Mouse (Mus musculus): Measurements from ENCODE around the gene Bloc1s3. TPM values are rescaled to one million over a fixed set of nuclear protein-coding genes. Genes with fewer than 3 reads are reported as not detected.
"Not testable (repeated sequence)": the region's sequence is repeated elsewhere in the genome, so short reads cannot be mapped to it uniquely, and the experiment has no call there.

Gene Bloc1s3
- total RNA-seq, 2 experiments from 2014 or later = 1.5 to 3.5 TPM

DNA sequence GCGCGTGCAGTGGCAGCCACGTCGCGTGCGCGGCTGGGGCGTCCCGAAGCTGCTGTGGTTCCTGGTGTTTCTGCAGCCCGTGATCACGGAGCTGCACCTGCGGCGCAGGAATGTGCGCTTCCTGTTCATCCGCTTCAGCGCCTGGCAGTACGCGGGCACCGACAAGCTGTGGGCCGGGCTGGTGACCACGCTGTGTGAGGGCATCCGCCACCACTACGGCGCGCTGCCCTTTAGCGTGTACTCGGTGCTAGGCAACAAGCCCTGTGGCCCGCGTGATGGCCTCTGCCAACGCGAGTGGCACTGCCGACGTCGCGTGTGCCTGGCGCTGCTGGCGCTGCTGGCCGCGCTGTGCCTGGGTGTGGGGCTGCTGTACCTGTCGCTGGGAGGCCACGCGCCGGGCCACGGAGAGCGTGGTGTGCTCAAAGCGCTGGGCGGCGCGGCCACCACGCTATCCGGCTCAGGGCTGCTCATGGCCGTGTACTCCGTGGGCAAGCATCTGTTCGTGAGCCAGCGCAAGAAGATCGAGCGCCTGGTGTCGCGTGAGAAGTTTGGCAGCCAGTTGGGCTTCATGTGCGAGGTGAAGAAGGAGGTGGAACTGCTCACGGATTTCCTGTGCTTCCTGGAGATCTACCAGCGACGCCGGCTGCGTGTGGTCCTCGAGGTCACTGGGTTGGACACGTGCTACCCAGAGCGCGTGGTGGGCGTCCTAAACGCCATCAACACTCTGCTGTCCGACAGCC lies 15.0 kb upstream of the Bloc1s3 start:
- ATAC-seq (replicated peaks; ENCODE audit: low FRiP score, poor library complexity, severe bottlenecking) = no peak

DNA sequence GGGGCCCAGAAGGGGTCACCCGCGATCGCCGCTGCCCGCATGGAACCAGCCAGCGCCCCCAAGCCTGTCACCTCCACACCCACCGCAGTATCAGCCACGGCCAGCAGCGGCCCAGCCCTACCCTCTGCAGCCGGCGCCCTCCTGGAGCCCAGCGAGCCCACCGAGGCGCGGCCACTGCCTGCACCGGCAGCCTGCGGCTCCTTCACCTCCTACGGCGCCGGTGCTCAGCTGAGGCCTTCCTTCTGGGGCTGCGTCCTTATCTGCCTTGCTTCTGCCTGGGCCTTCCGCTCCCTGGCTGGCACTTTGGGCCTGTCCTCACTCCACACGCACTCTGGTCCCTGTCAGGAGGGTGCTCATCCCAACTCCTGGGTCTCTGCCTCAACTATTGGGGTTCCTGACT lies 11.9 kb upstream of the Bloc1s3 start:
- no peak for ATAC-seq (replicated peaks; ENCODE audit: low FRiP score, poor library complexity, severe bottlenecking)

DNA sequence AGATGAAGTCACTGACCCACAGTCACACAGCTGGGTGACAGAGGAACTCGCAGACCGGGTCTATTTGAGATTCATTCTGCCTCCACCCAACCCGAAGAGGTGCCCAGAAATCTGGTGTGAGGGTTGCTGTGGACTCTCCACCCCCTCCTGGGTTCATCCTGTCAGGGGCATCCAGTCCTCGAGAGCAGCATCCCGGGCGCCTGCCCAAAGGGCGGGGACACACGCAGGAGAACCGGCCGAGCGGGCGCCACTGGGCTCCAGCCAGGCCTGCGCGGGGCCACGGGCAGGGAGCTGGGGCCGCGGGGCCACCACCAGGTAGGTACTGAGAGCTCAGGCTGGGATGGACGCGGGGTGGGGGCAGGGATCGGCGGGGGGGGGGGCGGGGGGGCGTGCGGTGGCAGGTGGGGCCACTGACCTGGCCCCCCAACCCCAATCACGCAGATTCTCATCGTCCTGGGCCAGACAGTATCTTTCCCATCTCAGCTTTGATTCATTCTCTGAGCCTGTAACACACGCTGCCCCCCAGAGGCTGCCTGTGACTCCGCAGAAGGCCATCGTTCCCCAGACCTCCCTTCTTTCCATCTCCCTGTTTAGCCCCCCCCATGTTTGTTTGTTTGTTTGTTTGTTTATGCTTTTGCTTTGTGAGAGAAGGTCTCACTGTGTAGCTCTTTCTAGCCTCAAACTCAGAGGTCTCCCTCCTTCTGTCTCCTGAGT lies 9.6 kb upstream of the Bloc1s3 start, which contains the start of gene Nkpd1:
Gene Nkpd1 (plus strand): TSS at position 187 of the 714 bp plus-strand sequence.
- ATAC-seq (replicated peaks; ENCODE audit: low FRiP score, poor library complexity, severe bottlenecking) = no peak

DNA sequence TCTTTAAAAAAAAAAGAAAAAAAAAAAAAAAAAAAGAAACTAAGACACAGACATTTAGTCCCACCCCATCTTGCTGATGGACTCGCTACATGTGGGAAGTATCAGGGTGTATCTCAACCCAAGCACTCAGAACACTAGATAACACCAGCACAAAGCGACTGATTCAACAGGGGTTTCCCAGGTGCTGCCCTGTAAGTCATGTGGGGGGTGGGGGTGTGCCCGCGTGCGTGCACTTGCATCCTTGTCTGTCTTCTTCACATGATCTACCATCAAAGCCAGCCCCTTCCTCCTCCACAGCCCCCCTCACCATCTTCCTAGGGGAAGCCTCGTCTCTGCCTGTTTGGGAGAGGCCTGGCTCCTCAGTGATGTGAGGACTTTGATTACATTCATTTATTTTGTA lies 4.2 kb upstream of the Bloc1s3 start:
- no peak for ATAC-seq (replicated peaks; ENCODE audit: low FRiP score, poor library complexity, severe bottlenecking)

DNA sequence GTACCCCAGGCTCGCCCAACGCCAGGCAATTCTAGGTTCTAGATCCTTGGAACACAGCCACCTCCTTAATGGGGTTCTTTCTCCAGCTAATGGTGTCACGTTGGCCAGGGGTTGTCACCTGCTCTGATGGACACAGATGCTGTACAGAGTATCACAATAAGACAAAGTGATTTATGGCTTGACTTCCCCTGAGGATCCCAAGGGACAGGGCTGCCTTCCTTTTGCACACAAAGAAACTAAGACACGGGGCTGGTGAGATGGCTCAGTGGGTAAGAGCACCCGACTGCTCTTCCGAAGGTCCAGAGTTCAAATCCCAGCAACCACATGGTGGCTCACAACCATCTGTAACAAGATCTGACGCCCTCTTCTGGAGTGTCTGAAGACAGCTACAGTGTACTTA lies 3.8 kb upstream of the Bloc1s3 start:
- not testable (repeated sequence) for ATAC-seq (replicated peaks; ENCODE audit: low FRiP score, poor library complexity, severe bottlenecking)

DNA sequence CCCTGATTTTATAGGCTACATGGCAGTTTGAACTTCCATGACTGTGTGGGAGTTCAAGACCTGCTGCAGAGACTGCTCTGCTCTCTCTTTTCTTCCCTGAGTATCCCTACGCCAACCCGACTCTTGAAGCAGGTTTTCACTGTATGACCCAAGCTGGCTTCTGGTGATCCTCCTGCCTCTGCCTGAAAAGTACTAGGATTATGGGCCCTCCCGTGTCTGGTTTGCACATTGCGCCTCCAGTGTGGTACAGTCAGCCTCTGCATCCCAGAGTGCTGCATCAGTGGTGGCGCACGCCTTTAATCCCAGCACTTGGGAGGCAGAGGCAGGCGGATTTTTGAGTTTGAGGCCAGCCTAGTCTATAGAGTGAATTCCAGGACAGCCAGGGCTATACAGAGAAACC lies 1.6 kb upstream of the Bloc1s3 start:
- ATAC-seq (replicated peaks; ENCODE audit: low FRiP score, poor library complexity, severe bottlenecking) = no peak

DNA sequence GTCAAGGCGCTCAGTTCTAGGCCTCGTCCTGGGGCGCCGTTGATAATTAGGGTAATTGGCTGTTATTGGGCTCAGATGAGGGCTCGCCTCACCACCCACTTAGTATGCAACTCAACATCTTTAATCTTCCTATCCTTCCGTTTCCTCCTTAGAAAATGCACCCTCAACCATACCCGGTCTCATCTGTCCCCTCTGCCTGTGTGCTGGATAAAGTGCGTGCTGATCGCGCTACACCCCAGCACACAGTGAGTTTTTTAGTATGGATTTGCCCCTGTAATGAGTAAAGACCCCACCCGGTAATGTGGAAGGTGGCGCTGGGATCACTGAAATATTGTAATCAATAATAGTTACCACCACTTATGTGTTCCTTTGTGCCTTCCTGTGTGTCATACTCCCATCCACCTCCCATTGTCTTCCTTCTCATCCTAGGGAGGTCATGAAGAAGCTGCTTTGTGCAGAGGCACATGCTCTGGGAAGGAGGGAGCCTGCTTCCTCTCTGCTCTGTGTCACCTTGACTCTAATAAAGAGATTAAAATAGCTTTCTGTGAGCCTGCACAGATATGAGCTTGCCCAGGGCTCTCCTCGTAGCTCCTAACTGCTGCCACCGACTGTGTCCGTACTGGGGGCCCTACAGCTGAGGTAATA lies 879 bp upstream of the Bloc1s3 start:
- peak; percentile 31 for ATAC-seq (replicated peaks; ENCODE audit: low FRiP score, poor library complexity, severe bottlenecking)

DNA sequence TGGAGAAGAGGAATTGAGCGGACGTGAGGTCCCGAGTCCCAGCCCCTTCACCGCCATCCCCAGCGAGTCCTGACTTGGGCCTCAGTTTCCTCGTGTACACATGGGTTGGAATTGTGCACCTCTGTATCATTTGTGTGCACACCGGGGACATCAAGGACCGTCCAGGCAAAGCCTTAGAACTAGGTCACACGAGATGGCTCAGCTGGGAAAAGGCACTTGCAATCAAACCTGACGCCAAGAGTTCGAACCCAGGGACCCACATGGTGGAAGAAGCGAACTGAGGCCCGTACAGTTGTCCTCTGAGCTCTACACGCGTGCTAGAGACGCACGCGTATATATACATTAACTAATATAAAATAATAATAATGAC lies 570 bp downstream of the Bloc1s3 start:
- ATAC-seq (replicated peaks; ENCODE audit: low FRiP score, poor library complexity, severe bottlenecking) = no peak

DNA sequence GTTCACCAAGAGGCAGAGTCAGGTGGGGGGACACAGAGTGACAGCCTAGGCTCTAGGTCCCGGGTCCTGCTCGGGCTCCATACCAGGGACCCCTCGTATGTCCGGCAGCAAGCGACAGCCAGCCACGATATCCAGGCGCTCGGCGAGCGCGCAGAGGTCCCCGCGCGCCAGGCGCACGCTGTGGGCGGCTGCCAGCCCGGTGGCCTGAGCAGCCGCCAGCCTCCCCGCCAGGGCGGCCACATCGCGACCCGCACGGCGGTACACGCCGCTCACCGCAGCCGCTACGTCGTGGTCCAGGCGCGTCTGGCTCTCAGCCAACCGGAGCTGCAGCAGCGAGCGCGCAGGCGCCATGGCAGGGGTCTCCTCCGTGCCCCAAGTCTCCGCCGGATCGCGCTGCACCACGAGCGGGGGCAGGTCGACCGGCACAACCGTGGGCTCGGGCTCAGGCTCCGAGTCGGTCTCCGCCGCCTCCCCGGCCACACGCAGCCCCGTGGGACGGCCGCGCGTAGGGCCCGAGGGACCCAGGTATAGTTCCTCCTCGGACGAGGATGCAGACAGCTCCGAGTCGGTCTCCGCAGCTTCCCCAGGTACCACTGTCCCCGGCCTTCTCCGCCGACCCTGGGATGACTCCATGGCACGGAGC lies 1.1 kb downstream of the Bloc1s3 start:
- no peak for ATAC-seq (replicated peaks; ENCODE audit: low FRiP score, poor library complexity, severe bottlenecking)

DNA sequence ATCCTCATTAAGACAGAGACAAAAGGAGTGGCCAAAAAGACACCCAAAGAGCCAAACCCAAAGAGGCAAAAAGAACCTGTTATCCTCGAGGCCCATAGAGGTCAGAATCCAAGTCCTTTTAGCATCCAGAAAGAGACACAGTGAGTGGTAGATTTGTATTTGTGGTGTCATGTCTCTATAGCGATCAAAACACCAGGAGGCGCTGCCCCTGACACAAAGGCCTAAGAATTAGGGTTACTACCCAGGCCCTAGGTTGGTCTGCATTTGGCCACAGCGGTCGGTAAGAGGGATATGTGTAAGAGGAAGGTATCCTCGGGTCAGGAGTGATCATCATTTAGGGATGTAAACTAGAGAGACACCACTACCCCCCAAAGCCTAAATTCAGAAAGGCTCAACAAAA lies 1.8 kb downstream of the Bloc1s3 start:
- no peak for ATAC-seq (replicated peaks; ENCODE audit: low FRiP score, poor library complexity, severe bottlenecking)

DNA sequence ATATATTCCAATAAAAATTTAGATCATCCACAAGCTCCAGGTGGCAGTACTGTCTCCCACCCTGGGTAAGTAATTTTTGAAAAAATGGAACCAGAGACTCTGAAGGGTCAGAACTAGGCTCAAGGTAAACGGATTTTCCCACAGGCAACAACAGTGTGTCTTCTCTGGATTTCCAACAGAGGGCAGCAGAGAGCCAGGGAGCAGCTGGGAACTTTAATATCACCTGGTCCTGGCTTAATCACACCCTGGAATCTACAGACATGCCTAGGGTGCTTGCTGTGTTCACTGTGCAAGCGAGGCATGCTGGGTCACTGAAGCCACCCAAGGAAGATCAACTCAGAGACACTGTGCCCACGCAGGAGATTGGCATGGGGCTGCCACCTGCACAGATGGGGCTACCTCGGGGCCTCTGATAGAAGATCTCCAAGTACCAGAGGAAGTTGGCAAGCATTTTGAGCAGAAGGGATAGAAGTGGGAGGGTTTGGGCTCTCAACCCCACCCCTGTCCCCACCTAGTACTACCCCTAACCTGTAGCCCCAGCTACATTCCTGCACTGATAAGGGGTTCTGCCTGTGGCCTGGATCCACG lies 4.6 kb downstream of the Bloc1s3 start:
- ATAC-seq (replicated peaks; ENCODE audit: low FRiP score, poor library complexity, severe bottlenecking) = 0 out of 2 replicates have a peak, but pooled peaks have one; percentile 35

DNA sequence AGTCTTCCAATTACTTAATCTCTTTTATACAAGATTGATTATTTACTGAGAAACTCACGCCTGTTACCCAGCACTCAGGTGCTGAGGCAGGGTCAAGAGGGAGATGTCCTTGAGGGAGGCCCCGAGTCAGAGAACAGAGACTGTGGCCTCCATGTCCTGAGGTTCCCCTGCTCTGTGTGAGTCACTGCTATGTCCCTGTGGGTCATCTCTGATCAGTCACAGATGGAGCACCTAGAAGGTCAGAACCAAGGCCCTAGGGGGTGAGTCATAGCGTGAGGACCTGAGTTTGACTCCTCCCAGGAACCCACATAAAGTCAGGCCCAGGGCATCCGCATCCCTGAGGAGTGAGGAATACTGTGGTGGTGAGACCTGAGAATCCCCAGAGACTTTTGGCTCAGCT lies 6.5 kb downstream of the Bloc1s3 start:
- ATAC-seq (replicated peaks; ENCODE audit: low FRiP score, poor library complexity, severe bottlenecking) = no peak

DNA sequence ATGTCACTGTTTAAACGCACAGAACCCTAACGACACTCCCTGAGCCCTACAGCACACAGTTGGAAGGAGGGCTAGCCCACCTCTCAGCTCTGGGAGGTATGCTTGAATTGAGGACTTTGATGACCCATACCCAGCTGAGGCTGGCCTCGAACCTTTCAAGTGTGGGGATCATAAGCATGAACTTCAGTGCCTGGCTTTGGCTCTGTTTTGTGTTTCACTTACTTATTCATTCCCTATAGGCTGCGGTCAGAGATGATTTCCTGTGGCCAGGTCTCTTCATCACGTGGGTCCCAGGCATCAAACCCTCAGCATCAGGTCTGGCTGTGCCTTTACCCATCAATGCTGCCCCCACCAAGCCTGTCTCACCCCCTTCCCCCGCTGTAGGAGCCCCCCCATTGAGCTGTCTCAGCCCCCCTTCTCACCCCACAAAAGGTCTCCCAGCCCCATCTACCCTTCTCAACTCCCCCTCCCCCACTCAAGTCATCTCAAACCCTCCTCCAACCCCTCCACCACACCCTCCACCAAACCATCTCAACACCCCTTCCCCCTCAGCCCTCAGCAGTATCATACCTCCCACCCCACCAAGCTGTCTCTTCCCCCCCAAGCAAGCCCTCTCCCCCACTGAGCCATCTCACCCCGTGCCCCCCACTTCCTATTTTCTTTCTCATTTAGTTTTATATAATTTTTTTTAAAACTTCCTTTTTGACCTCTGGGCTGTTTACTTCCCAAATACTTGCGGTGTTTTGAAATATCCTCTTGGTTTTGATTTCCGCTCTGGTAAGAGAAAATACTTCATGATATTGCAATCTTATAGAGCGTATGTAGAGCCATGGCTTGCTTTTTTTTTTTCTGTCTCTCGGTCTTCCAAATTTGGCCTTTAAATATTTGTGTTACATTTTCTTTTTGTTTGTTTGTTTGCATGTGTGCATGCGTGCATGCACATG lies 7.5 kb downstream of the Bloc1s3 start:
- ATAC-seq (replicated peaks; ENCODE audit: low FRiP score, poor library complexity, severe bottlenecking) = no peak

DNA sequence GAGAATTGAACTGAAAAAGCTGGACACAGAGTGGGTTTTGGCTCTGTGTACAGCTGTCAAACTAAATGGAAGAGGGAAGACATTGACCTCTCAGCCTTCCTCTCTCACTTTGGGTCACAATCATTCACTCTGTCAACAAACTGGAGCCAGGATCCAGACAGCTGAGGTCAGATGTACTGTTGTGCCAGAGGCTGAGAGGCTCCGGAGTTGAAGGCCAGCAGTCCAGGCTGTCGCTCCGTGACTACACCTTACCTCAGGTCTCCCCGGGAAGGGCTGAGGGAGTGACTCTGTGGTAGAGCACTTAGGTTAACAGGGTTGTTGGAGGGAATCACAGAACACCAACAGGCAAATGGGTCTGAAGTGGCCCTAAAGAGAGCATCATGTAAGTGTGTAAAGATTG lies 9.8 kb downstream of the Bloc1s3 start:
- no peak for ATAC-seq (replicated peaks; ENCODE audit: low FRiP score, poor library complexity, severe bottlenecking)

DNA sequence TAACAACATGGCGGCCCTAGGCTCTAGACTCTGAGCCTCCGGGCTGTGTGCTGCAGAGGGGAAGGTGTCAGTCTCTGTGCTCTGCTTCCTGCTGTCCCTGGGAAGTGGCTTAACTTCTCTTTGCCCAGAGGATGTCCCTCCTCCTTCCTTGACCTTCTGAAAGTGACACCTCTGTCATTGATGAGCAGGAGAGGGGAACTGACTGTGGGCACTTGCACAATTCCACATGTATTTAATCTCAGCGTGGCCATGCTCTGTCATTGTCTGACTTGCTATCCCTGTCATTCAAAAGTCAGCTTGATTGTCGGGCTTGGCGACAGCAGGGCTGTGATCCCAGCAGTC lies 12.0 kb downstream of the Bloc1s3 start:
- no peak for ATAC-seq (replicated peaks; ENCODE audit: low FRiP score, poor library complexity, severe bottlenecking)

DNA sequence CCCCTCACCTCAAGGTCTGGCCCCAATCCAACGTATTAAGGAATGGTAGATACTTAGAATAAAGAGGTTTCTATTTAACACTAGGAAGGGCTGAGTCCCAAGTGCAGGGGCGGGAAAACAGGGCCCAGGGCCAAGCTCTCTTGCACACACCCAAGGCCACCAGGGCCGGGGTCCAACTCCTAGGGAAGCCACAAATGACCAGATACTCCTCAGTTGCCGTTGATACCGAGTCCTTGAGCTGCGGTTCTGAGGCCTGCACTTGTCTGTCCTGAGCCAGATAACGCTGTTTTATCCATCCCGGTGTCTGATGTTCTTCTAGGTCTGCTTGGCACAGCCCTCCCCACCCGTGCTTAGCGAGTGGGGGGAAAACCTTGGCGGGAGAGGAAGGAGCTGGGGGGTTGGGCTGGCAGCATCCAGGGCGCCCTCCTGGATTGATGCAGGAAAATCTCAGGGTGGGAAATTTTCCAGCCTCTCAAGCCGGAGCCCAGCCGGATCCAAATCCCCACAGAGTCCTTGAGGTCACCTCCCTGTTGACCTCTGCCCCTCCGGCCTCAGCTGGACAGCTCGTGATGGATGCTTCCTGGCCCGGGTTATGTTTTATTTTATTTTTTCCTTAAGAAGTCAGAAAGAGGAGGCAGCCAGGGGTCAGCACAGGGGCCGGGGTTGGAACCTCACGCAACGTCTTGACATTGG lies 12.5 kb downstream of the Bloc1s3 start:
- no peak for ATAC-seq (replicated peaks; ENCODE audit: low FRiP score, poor library complexity, severe bottlenecking)

DNA sequence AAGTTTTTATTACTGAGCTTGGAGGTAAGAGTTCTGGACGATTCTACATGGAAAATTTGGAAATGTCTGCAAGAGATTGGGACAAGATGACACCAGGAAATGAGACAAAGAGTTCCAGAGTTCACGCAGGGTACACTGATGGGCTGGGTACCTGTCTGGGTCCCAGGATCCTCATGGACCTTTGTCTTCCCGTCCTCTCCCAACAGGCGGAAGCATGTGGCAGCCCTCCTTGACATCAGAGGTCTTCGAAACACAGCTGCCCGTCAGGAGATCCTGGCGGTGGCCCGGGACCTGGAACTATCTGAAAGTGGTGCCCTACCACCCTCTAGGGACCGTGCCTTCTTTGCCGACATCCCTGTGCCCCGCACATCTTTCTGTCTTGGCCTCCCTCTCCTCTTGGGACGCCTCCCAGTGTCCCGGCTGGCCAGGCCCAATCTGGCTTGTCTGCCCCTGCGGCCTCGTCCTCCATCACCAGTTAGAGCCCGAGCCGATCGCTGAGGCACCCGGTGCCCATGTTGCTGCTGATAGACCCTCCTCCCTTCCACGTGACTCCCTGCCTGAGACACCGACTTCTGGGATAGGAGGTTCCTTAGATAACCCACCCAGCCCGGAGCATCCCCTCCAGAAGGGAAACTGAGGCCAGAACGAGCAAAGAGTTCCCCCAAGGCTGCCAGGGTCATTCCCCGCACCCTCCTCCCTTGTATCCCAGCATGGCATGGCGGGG lies 13.3 kb downstream of the Bloc1s3 start:
- ATAC-seq (replicated peaks; ENCODE audit: low FRiP score, poor library complexity, severe bottlenecking) = no peak

DNA sequence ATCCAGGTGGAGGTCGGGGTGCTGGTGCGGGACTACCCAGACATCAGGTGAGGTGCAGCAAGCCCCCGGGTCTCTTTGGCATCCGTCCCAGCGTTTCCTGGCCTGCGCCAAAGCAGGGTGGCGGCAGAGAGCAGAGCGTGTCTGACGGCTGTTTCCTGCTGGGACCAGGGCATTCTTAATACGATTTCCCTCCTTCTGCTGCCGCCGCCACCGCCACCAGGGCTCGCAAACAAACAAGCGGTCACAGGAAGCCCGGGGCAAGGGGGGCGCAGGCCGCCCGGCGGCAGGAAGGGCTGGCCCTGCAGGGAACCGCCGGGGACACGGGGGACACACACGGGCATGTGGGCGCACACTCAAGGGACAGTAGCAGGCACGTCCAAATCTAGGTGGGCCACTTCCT lies 16.4 kb downstream of the Bloc1s3 start:
- no peak for ATAC-seq (replicated peaks; ENCODE audit: low FRiP score, poor library complexity, severe bottlenecking)

All from erythroblast, adult 5-6 weeks (primary cell).